ENCODE assay signal across 17 mouse cellular contexts in genomic region chr4:134473764-134474163, GRCm38 (mm10). TPM values are rescaled to one million over a fixed set of nuclear protein-coding genes. Genes with fewer than 3 reads are reported as not detected.
A peak's percentile ranks its signal among the peaks of the same experiment; 100 is the strongest.
DNase-seq lines count a peak whose midpoint lies in the region; ATAC-seq and TF ChIP-seq lines count a peak whose summit lies in the region.
"Had no signal": no experiment of that assay in that cellular context is flagged by ENCODE, and none has a peak within 500 bp of the region (broad histone marks: within the 10 kb centered on the region; RNA-seq: fewer than 3 reads in every experiment).

No protein-coding gene starts in this region.

- H3K4me1 ChIP-seq in intestine, postnatal 0 days (replicated peaks; ENCODE audit: control insufficient read depth, insufficient read depth, low read length) = no peaks in the 10 kb centered on the region
- H3K4me1 ChIP-seq in intestine, embryonic 16.5 days (ENCODE audit: control insufficient read depth, insufficient read depth, low read length) = 0 out of 2 replicates have a peak, but pooled peaks cover 3% of the 10 kb centered on the region
- peaks cover 55% of the 10 kb centered on the region for H3K4me1 ChIP-seq in forebrain, embryonic 15.5 days
- peaks cover 52% of the 10 kb centered on the region for H3K4me1 ChIP-seq in midbrain, embryonic 15.5 days

- DNase-seq in brain, adult 2 months (ENCODE audit: low read depth, low spot score) = peak; percentile 90
- DNase-seq in urinary bladder, adult 18-20 months (ENCODE audit: low spot score in 2 of 2) = no peak
- no peak for DNase-seq in heart, adult 9 months (ENCODE audit: low spot score in 2 of 2)
- DNase-seq in thymus, adult 18-20 months = no peak
- DNase-seq: adrenal gland, postnatal 25 days; cerebellum, postnatal 36 days; heart, adult 11 months; heart, postnatal 14 days; kidney, adult 2 months; lung, embryonic 14.5 days; right cerebral cortex, postnatal 14 days had no signal

- TF ChIP-seq CTCF in intestine, postnatal 0 days (IDR thresholded peaks at IDR 0.05; ENCODE audit: low read depth) = no peak

- H3K4me2 ChIP-seq in intestine, postnatal 0 days (replicated peaks; ENCODE audit: low read depth) = no peak overlapping the region
- H3K4me2 ChIP-seq in intestine, embryonic 16.5 days (ENCODE audit: low read depth, low read length) = no peak overlapping the region
- H3K4me2 ChIP-seq in forebrain, embryonic 15.5 days (replicated peaks) = no peak overlapping the region; the same call in 1 of the 2 replicates
- peak overlapping the region; percentile 14; the same call in 1 of the 2 replicates for H3K4me2 ChIP-seq in midbrain, embryonic 15.5 days
- H3K4me2 ChIP-seq: lung, embryonic 14.5 days had no signal

- H3K9me3 ChIP-seq in intestine, postnatal 0 days (ENCODE audit: control insufficient read depth) = no peaks in the 10 kb centered on the region
- H3K9me3 ChIP-seq in intestine, embryonic 16.5 days (ENCODE audit: control insufficient read depth, low read length) = no peaks in the 10 kb centered on the region
- H3K9me3 ChIP-seq in forebrain, embryonic 15.5 days = no peaks in the 10 kb centered on the region
- H3K9me3 ChIP-seq in midbrain, embryonic 15.5 days = no peaks in the 10 kb centered on the region
- H3K9me3 ChIP-seq: G1E had no signal

- ATAC-seq in intestine, postnatal 0 days = no peak
- no peak for ATAC-seq in intestine, embryonic 16.5 days
- no peak for ATAC-seq in forebrain, embryonic 15.5 days (replicated peaks)
- no peak for ATAC-seq in midbrain, embryonic 15.5 days (replicated peaks)

- peaks cover 14% of the 10 kb centered on the region; the same call in 1 of the 2 replicates for H3K36me3 ChIP-seq in intestine, postnatal 0 days (ENCODE audit: control insufficient read depth, insufficient read depth)
- peaks cover 28% of the 10 kb centered on the region for H3K36me3 ChIP-seq in intestine, embryonic 16.5 days (ENCODE audit: control insufficient read depth, insufficient read depth, low read length)
- peaks cover 56% of the 10 kb centered on the region for H3K36me3 ChIP-seq in forebrain, embryonic 15.5 days
- peaks cover 37% of the 10 kb centered on the region for H3K36me3 ChIP-seq in midbrain, embryonic 15.5 days (replicated peaks)

- no peak overlapping the region for H3K9ac ChIP-seq in intestine, postnatal 0 days (ENCODE audit: low read depth, low read length)
- H3K9ac ChIP-seq in intestine, embryonic 16.5 days (ENCODE audit: low read depth, low read length) = no peak overlapping the region
- 0 out of 2 replicates have a peak overlapping the region, but pooled peaks have one; percentile 5 for H3K9ac ChIP-seq in forebrain, embryonic 15.5 days (replicated peaks)
- peak overlapping the region; percentile 14; the same call in 1 of the 2 replicates for H3K9ac ChIP-seq in midbrain, embryonic 15.5 days
- H3K9ac ChIP-seq: lung, embryonic 14.5 days had no signal

- H3K27me3 ChIP-seq in intestine, postnatal 0 days (replicated peaks; ENCODE audit: control insufficient read depth, insufficient read depth, low read length) = no peaks in the 10 kb centered on the region
- H3K27me3 ChIP-seq in intestine, embryonic 16.5 days (replicated peaks; ENCODE audit: control insufficient read depth, insufficient read depth, low read length) = no peaks in the 10 kb centered on the region
- H3K27me3 ChIP-seq in forebrain, embryonic 15.5 days = no peaks in the 10 kb centered on the region
- H3K27me3 ChIP-seq in midbrain, embryonic 15.5 days (replicated peaks) = no peaks in the 10 kb centered on the region

- H3K4me3 ChIP-seq in intestine, postnatal 0 days (ENCODE audit: low read depth, low read length) = no peak overlapping the region
- no peak overlapping the region for H3K4me3 ChIP-seq in intestine, embryonic 16.5 days (ENCODE audit: low read length)
- H3K4me3 ChIP-seq in forebrain, embryonic 15.5 days = no peak overlapping the region
- no peak overlapping the region for H3K4me3 ChIP-seq in midbrain, embryonic 15.5 days

- 0 out of 2 replicates have a peak overlapping the region, but pooled peaks have one; percentile 0 for H3K27ac ChIP-seq in intestine, postnatal 0 days (ENCODE audit: low read depth, low read length)
- no peak overlapping the region for H3K27ac ChIP-seq in intestine, embryonic 16.5 days (ENCODE audit: low read length)
- peak overlapping the region; percentile 20 for H3K27ac ChIP-seq in forebrain, embryonic 15.5 days (replicated peaks)
- peak overlapping the region; percentile 61 for H3K27ac ChIP-seq in midbrain, embryonic 15.5 days

- WGBS in intestine, postnatal 0 days = 78% methylated on average over 4 of the region's 4 CpGs
- WGBS in intestine, embryonic 16.5 days = 66% methylated on average over 4 of the region's 4 CpGs
- WGBS in forebrain, embryonic 15.5 days = 27% methylated on average over 4 of the region's 4 CpGs
- WGBS in midbrain, embryonic 15.5 days = 57% methylated on average over 4 of the region's 4 CpGs

RNA-seq across cellular contexts. Expression of gene Stmn1, which starts 5.6 kb away (rescaled TPM):
- 398 and 412 TPM in 2 replicates for polyA plus RNA-seq in intestine, postnatal 0 days (2015; fragmentation: Nextera tagmentation; extraction: Ambion mirVana)
- polyA plus RNA-seq in intestine, embryonic 16.5 days (2015; fragmentation: Nextera tagmentation; extraction: Ambion mirVana) = 982 and 1,127 TPM in 2 replicates
- 7,875 and 7,989 TPM in 2 replicates for polyA plus RNA-seq in forebrain, embryonic 15.5 days (2015; fragmentation: Nextera tagmentation; extraction: Ambion mirVana)
- polyA plus RNA-seq in midbrain, embryonic 15.5 days (2015; fragmentation: Nextera tagmentation; extraction: Ambion mirVana) = 7,501 and 7,674 TPM in 2 replicates

RNA-seq across cellular contexts. Expression of gene Paqr7, which starts 22.7 kb away (rescaled TPM):
- polyA plus RNA-seq in intestine, postnatal 0 days (2015; fragmentation: Nextera tagmentation; extraction: Ambion mirVana) = 62.6 and 70.3 TPM in 2 replicates
- 23.6 and 32.1 TPM in 2 replicates for polyA plus RNA-seq in intestine, embryonic 16.5 days (2015; fragmentation: Nextera tagmentation; extraction: Ambion mirVana)
- 10.8 and 12.3 TPM in 2 replicates for polyA plus RNA-seq in forebrain, embryonic 15.5 days (2015; fragmentation: Nextera tagmentation; extraction: Ambion mirVana)
- polyA plus RNA-seq in midbrain, embryonic 15.5 days (2015; fragmentation: Nextera tagmentation; extraction: Ambion mirVana) = 22.6 and 24.7 TPM in 2 replicates

RNA-seq across cellular contexts. Expression of gene Aunip, which starts 37.0 kb away (rescaled TPM):
- polyA plus RNA-seq in intestine, postnatal 0 days (2015; fragmentation: Nextera tagmentation; extraction: Ambion mirVana) = 3.8 TPM in 2 replicates
- polyA plus RNA-seq in intestine, embryonic 16.5 days (2015; fragmentation: Nextera tagmentation; extraction: Ambion mirVana) = 14.4 and 14.6 TPM in 2 replicates
- 5.1 and 6.8 TPM in 2 replicates for polyA plus RNA-seq in forebrain, embryonic 15.5 days (2015; fragmentation: Nextera tagmentation; extraction: Ambion mirVana)
- 1.3 and 1.9 TPM in 2 replicates for polyA plus RNA-seq in midbrain, embryonic 15.5 days (2015; fragmentation: Nextera tagmentation; extraction: Ambion mirVana)
- polyA plus RNA-seq: liver, adult 2 months had no signal

Comparison
In these comparisons a context has a peak if more than half of its experiments do, and no peak if none do; other contexts are left out.
1. H3K9ac ChIP-seq: peak in forebrain, embryonic 15.5 days (single experiment) and midbrain, embryonic 15.5 days (single experiment); none in intestine, postnatal 0 days (single experiment) and intestine, embryonic 16.5 days (single experiment).